ENCODE assay signal across 8 mouse cellular contexts in the genomic region with DNA sequence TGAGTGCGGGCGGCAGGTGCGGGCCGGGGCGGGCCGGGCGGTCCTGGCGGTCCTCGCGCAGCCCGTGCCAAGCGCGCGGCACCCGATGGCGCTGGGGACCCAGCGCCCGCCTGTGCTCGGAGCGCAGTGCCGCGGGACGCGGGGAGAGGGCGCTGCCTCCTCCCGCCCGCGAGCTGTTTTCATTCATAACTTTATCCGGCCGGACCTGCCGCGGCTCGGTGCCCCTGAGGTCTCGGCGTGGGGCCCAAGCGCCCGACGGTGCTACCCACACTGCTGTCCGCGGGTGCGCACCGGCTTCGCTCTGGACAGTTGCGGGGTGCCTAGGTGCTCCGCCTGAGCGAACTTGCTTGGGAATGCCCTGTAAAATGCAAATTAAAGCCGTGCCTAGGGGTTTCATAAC. TPM values are rescaled to one million over a fixed set of nuclear protein-coding genes. Genes with fewer than 3 reads are reported as not detected.
DNase-seq lines count a peak whose midpoint lies in the region; ATAC-seq and TF ChIP-seq lines count a peak whose summit lies in the region.

No protein-coding gene starts in this region.

- H3K9ac ChIP-seq in heart, embryonic 15.5 days, result peak overlapping the region; percentile 71
- peak overlapping the region; percentile 56 for H3K9ac ChIP-seq in liver, embryonic 14.5 days (replicated peaks)
- H3K9ac ChIP-seq in neural tube, embryonic 12.5 days, result peak overlapping the region; percentile 75
- H3K9ac ChIP-seq in stomach, postnatal 0 days (ENCODE audit: low read length), result peak overlapping the region; percentile 94

- peak overlapping the region; percentile 42 for H3K4me3 ChIP-seq in bone marrow, adult 2 months (replicated peaks; ENCODE audit: control insufficient read depth, low read depth, low read length)
- H3K4me3 ChIP-seq in forebrain, embryonic 10.5 days, result peak overlapping the region; percentile 87
- H3K4me3 ChIP-seq in heart, embryonic 15.5 days, result peak overlapping the region; percentile 76
- H3K4me3 ChIP-seq in liver, embryonic 14.5 days (ENCODE audit: insufficient read depth in 1 of 2, low read depth in 2 of 2, low read length in 2 of 2), result peak overlapping the region; percentile 62 to 74
- peak overlapping the region; percentile 80 for H3K4me3 ChIP-seq in neural tube, embryonic 12.5 days
- H3K4me3 ChIP-seq in stomach, postnatal 0 days (ENCODE audit: low read depth, low read length), result peak overlapping the region; percentile 94

- H3K9me3 ChIP-seq in forebrain, embryonic 10.5 days, result no peaks in the 10 kb centered on the region
- no peaks in the 10 kb centered on the region for H3K9me3 ChIP-seq in heart, embryonic 15.5 days (replicated peaks)
- H3K9me3 ChIP-seq in liver, embryonic 14.5 days (ENCODE audit: control insufficient read depth, low read length), result no peaks in the 10 kb centered on the region
- H3K9me3 ChIP-seq in neural tube, embryonic 12.5 days, result no peaks in the 10 kb centered on the region
- no peaks in the 10 kb centered on the region for H3K9me3 ChIP-seq in stomach, postnatal 0 days (ENCODE audit: control insufficient read depth, low read length)

- peak; percentile 32; the same call in 1 of the 2 replicates for TF ChIP-seq CTCF in bone marrow, adult 2 months (IDR thresholded peaks at IDR 0.05; ENCODE audit: control insufficient read depth, insufficient read depth, low read length)
- peak; percentile 60 for TF ChIP-seq CTCF in liver, embryonic 14.5 days (IDR thresholded peaks at IDR 0.05; ENCODE audit: low read depth)
- peak; percentile 75 for TF ChIP-seq CTCF in stomach, postnatal 0 days (IDR thresholded peaks at IDR 0.05; ENCODE audit: low read depth)

- peak; percentile 78 for ATAC-seq in heart, embryonic 15.5 days (replicated peaks; ENCODE audit: insufficient number of reproducible peaks, insufficient read depth, low FRiP score, low read depth)
- peak; percentile 59; the same call in 1 of the 2 replicates for ATAC-seq in liver, embryonic 14.5 days (ENCODE audit: insufficient read depth)
- peak; percentile 75 for ATAC-seq in neural tube, embryonic 12.5 days (ENCODE audit: low FRiP score, low read depth)
- peak; percentile 74 for ATAC-seq in stomach, postnatal 0 days (ENCODE audit: low FRiP score, low TSS enrichment)

- peak; percentile 72 to 73 for DNase-seq in B cell, adult 2 months
- DNase-seq in forebrain, embryonic 10.5 days (ENCODE audit: extremely low spot score, low spot score), result peak; percentile 68
- DNase-seq in kidney, postnatal 10 days, result peak; percentile 88
- DNase-seq in liver, embryonic 14.5 days (ENCODE audit: low read depth in 3 of 3, low spot score in 3 of 3), result no peak
- peak; percentile 86 for DNase-seq in stomach, postnatal 0 days (ENCODE audit: low spot score)

- peak overlapping the region; percentile 86 for H3K4me2 ChIP-seq in heart, embryonic 15.5 days
- H3K4me2 ChIP-seq in liver, embryonic 14.5 days (ENCODE audit: low read depth), result peak overlapping the region; percentile 80
- H3K4me2 ChIP-seq in neural tube, embryonic 12.5 days (replicated peaks), result peak overlapping the region; percentile 90
- peak overlapping the region; percentile 74 for H3K4me2 ChIP-seq in stomach, postnatal 0 days (replicated peaks; ENCODE audit: low read depth)

- WGBS in bone marrow, adult 2 months, result 5% methylated on average over 47 of the region's 47 CpGs
- WGBS in forebrain, embryonic 10.5 days, result 3% methylated on average over 47 of the region's 47 CpGs
- WGBS in heart, embryonic 15.5 days, result under 1% methylated on average over 45 of the region's 47 CpGs
- WGBS in liver, embryonic 14.5 days (ENCODE audit: insufficient replicate concordance), result under 1% methylated on average over 43 of the region's 47 CpGs
- under 1% methylated on average over 34 of the region's 47 CpGs for WGBS in neural tube, embryonic 12.5 days
- WGBS in stomach, postnatal 0 days, result under 1% methylated on average over 43 of the region's 47 CpGs

- no peak for TF ChIP-seq EP300 in liver, embryonic 14.5 days (IDR thresholded peaks at IDR 0.05; ENCODE audit: low read depth)
- no peak for TF ChIP-seq EP300 in stomach, postnatal 0 days (optimal IDR thresholded peaks at IDR 0.05)

- H3K36me3 ChIP-seq in forebrain, embryonic 10.5 days (replicated peaks), result peaks cover 38% of the 10 kb centered on the region
- H3K36me3 ChIP-seq in heart, embryonic 15.5 days, result peaks cover 17% of the 10 kb centered on the region
- peaks cover 7% of the 10 kb centered on the region for H3K36me3 ChIP-seq in liver, embryonic 14.5 days (replicated peaks; ENCODE audit: control insufficient read depth, insufficient read depth, low read depth)
- peaks cover 13% of the 10 kb centered on the region for H3K36me3 ChIP-seq in neural tube, embryonic 12.5 days
- H3K36me3 ChIP-seq in stomach, postnatal 0 days (ENCODE audit: control insufficient read depth, insufficient read depth, low read length), result peaks cover 11% of the 10 kb centered on the region

- no peak for TF ChIP-seq POLR2A in bone marrow, adult 2 months (IDR thresholded peaks at IDR 0.05; ENCODE audit: borderline replicate concordance, control insufficient read depth, low read depth, low read length)

- 0 out of 2 replicates have a peak, but pooled peaks cover 4% of the 10 kb centered on the region for H3K27me3 ChIP-seq in forebrain, embryonic 10.5 days (ENCODE audit: poor library complexity, severe bottlenecking)
- no peaks in the 10 kb centered on the region for H3K27me3 ChIP-seq in heart, embryonic 15.5 days
- peaks cover 12% of the 10 kb centered on the region for H3K27me3 ChIP-seq in liver, embryonic 14.5 days (ENCODE audit: control insufficient read depth, insufficient read depth, low read length)
- peaks cover 21% of the 10 kb centered on the region for H3K27me3 ChIP-seq in neural tube, embryonic 12.5 days (replicated peaks)
- H3K27me3 ChIP-seq in stomach, postnatal 0 days (ENCODE audit: control insufficient read depth, insufficient read depth, low read length), result no peaks in the 10 kb centered on the region

- H3K4me1 ChIP-seq in bone marrow, adult 2 months (ENCODE audit: control insufficient read depth, insufficient read depth, low read length), result no peaks in the 10 kb centered on the region
- peaks cover 54% of the 10 kb centered on the region for H3K4me1 ChIP-seq in forebrain, embryonic 10.5 days
- peaks cover 29% of the 10 kb centered on the region for H3K4me1 ChIP-seq in heart, embryonic 15.5 days (replicated peaks)
- H3K4me1 ChIP-seq in liver, embryonic 14.5 days (replicated peaks; ENCODE audit: control insufficient read depth in 2 of 2, insufficient read depth in 2 of 2, low read length in 1 of 2), result peaks cover 0 to 5% of the 10 kb centered on the region in 2 experiments; a peak in 1 of 4 replicates
- peaks cover 15% of the 10 kb centered on the region for H3K4me1 ChIP-seq in neural tube, embryonic 12.5 days
- peaks cover 9% of the 10 kb centered on the region for H3K4me1 ChIP-seq in stomach, postnatal 0 days (replicated peaks; ENCODE audit: control insufficient read depth, insufficient read depth)

- no peak overlapping the region; the same call in 1 of the 2 replicates for H3K27ac ChIP-seq in bone marrow, adult 2 months (ENCODE audit: control insufficient read depth, insufficient read depth, low read depth, low read length, poor library complexity)
- H3K27ac ChIP-seq in forebrain, embryonic 10.5 days, result peak overlapping the region; percentile 97
- peak overlapping the region; percentile 83 for H3K27ac ChIP-seq in heart, embryonic 15.5 days
- H3K27ac ChIP-seq in liver, embryonic 14.5 days, result no peak overlapping the region
- no peak overlapping the region for H3K27ac ChIP-seq in neural tube, embryonic 12.5 days
- peak overlapping the region; percentile 95 for H3K27ac ChIP-seq in stomach, postnatal 0 days (replicated peaks)

RNA-seq across cellular contexts. Expression of a gene that starts 1.1 kb away (rescaled TPM):
- polyA plus RNA-seq in bone marrow, adult 2 months (2011; ENCODE audit: insufficient read depth, insufficient read length, low replicate concordance, missing spikeins), result 5.1 and 6.2 TPM in 2 replicates
- polyA plus RNA-seq in forebrain, embryonic 10.5 days (2016; fragmentation: Nextera tagmentation; extraction: Ambion mirVana), result 21.6 and 29.1 TPM in 2 replicates
- polyA plus RNA-seq in heart, embryonic 15.5 days (2015; fragmentation: Nextera tagmentation; extraction: Ambion mirVana), result 7.2 and 9.1 TPM in 2 replicates
- 3.4 and 4.0 TPM in 2 replicates for polyA plus RNA-seq in liver, embryonic 14.5 days (2012; rRNA removed)
- 2.1 and 2.4 TPM in 2 replicates for polyA plus RNA-seq in liver, embryonic 14.5 days (2014; fragmentation: Nextera tagmentation; extraction: Ambion mirVana)
- polyA plus RNA-seq in neural tube, embryonic 12.5 days (2016; fragmentation: Nextera tagmentation; extraction: Ambion mirVana), result 5.0 and 6.9 TPM in 2 replicates
- polyA plus RNA-seq in stomach, postnatal 0 days (2015; fragmentation: Nextera tagmentation; extraction: Ambion mirVana), result 9.4 and 14.1 TPM in 2 replicates

Comparison
In these comparisons a context has a peak if more than half of its experiments do, and no peak if none do; other contexts are left out.
1. DNase-seq: peak in B cell, adult 2 months (2 of 2), forebrain, embryonic 10.5 days (single experiment), kidney, postnatal 10 days (single experiment) and stomach, postnatal 0 days (single experiment); none in liver, embryonic 14.5 days (0 of 3).
2. H3K27ac ChIP-seq: peak in forebrain, embryonic 10.5 days (single experiment), heart, embryonic 15.5 days (single experiment) and stomach, postnatal 0 days (single experiment); none in bone marrow, adult 2 months (single experiment), liver, embryonic 14.5 days (single experiment) and neural tube, embryonic 12.5 days (single experiment).
3. H3K4me3 ChIP-seq: peak in every context shown above with its lines; median percentile 94 in stomach, postnatal 0 days; 87 in forebrain, embryonic 10.5 days; 80 in neural tube, embryonic 12.5 days; 76 in heart, embryonic 15.5 days; 68 in liver, embryonic 14.5 days; 42 in bone marrow, adult 2 months.
4. Peak in every context shown above with its lines, with median percentiles within 50 percentile points of each other: CTCF ChIP-seq, ATAC-seq, H3K4me2 ChIP-seq and H3K9ac ChIP-seq.